Mouse (Mus musculus) embryonic facial prominence, embryonic 15.5 days (tissue): ENCODE data around the gene Ptpn7. TPM values are rescaled to one million over a fixed set of nuclear protein-coding genes. Genes with fewer than 3 reads are reported as not detected.

Experiments
- ATAC-seq: fragments of 200-750 bp; cut with Nextera tagmentation; 2 replicates; pipeline ENCODE4 v1.8.0; 2017; ENCODE audit warnings: low read depth, moderate TSS enrichment; ENCODE audit not compliant: insufficient number of reproducible peaks, low FRiP score, low TSS enrichment
- H3K27ac ChIP-seq: fragments of 300-500 bp; sonication (generic); replicated peaks from 2 replicates; pipeline ENCODE4 v1.5.1; 2015; ENCODE audit warnings: mild to moderate bottlenecking, inconsistent platforms
- H3K27me3 ChIP-seq: fragments of 300-500 bp; sonication (generic); 2 replicates; pipeline ENCODE4 v1.6.1; 2015; ENCODE audit warnings: inconsistent platforms
- H3K36me3 ChIP-seq: fragments of 300-500 bp; sonication (generic); 2 replicates; pipeline ENCODE4 v1.6.1; 2015; ENCODE audit warnings: mild to moderate bottlenecking, inconsistent platforms
- H3K4me1 ChIP-seq: fragments of 300-500 bp; sonication (generic); 2 replicates; pipeline ENCODE4 v1.6.1; 2015; ENCODE audit warnings: inconsistent platforms
- H3K4me2 ChIP-seq: fragments of 300-500 bp; sonication (generic); replicated peaks from 2 replicates; pipeline ENCODE4 v1.6.1; 2015; ENCODE audit warnings: mild to moderate bottlenecking, inconsistent platforms
- H3K4me3 ChIP-seq: fragments of 300-500 bp; sonication (generic); replicated peaks from 2 replicates; pipeline ENCODE4 v1.5.1; 2015; ENCODE audit warnings: mild to moderate bottlenecking, inconsistent platforms
- H3K9ac ChIP-seq: fragments of 300-500 bp; sonication (generic); 2 replicates; pipeline ENCODE4 v1.6.1; 2015; ENCODE audit warnings: inconsistent platforms
- H3K9me3 ChIP-seq: fragments of 300-500 bp; sonication (generic); replicated peaks from 2 replicates; pipeline ENCODE4 v1.6.1; 2016; ENCODE audit warnings: inconsistent platforms
- whole genome bisulfite sequencing: fragments of 180-500 bp; shearing (Covaris S2); methylation state at CpG from one replicate; pipeline ENCODE4 v1.1.7; 2015; 5-methylcytosine and 5-hydroxymethylcytosine counted together
- polyA plus RNA-seq: library from polyadenylated mRNA; unstranded; fragments of >200 nt; fragmentation: Nextera tagmentation; extraction: Ambion mirVana; gene quantifications from 2 replicates; pipeline ENCODE4 v1.2.1, GENCODE M21; 2015

The Ptpn7 gene
- polyA plus RNA-seq = 2.6 and 2.8 TPM in 2 replicates

DNA sequence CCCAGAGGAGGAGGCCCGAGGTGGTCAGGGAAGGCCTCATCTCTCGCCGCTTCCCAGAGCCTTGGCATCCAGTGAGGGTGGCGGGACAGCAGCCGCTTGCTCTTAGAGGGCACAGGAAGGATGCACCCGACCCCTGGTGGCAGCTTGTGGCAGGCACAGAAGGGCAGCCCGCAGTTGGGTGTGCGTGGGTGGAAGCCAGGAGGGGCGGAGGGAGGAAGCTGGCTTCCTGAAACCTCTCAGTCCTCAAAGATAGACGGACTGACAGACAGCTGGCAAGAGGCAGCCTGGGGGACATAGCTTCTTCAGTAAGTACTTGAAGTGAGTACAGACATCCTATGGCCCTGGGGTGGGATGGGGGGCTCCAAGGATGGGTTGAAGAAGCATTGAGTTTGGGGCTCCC is at the start of gene Ptpn7:
Ptpn7 (plus strand) TSS at position 228 of the 400 bp plus-strand sequence.
- no peak for ATAC-seq
- peaks cover 7% of the 10 kb centered on the region for H3K27me3 ChIP-seq

DNA sequence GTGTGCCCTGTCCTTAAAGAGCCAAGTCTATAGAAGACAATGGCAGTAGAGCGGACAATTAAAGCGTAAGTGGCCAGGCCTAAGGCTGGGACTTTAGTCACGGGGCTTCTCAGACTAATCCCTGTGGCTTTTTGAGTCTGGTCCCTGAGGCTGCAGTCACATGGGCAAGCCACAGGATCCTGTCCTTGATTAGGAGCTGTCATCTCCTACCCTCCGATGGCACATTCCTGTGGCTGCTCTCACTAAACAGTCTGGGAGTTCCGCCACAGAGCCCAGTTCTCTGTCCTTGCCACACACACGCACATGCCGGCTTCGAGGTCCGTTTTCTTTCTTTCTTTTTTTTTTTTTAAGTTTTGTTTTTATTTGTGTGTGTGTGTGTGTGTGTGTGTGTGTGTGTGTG is 49.0 kb upstream of the Ptpn7 start:
- H3K9me3 ChIP-seq = no peaks in the 10 kb centered on the region
- peak; percentile 75 for ATAC-seq
- no peak overlapping the region for H3K9ac ChIP-seq
- H3K4me3 ChIP-seq = no peak overlapping the region
- no peaks in the 10 kb centered on the region for H3K36me3 ChIP-seq
- no peak overlapping the region for H3K4me2 ChIP-seq
- no peak overlapping the region for H3K27ac ChIP-seq
- H3K4me1 ChIP-seq = peaks cover 25% of the 10 kb centered on the region
- 26% methylated on average over 9 of the region's 9 CpGs for WGBS
- peaks cover 36% of the 10 kb centered on the region for H3K27me3 ChIP-seq

More for the DNA sequence above, at the start of gene Ptpn7:
- H3K36me3 ChIP-seq = no peaks in the 10 kb centered on the region
- 41% methylated on average over 10 of the region's 10 CpGs for WGBS
- no peak within 1 kb of the TSS for H3K27ac ChIP-seq
- H3K9me3 ChIP-seq = no peaks in the 10 kb centered on the region
- no peak within 1 kb of the TSS for H3K4me3 ChIP-seq
- no peak within 1 kb of the TSS for H3K9ac ChIP-seq
- peaks cover 46% of the 10 kb centered on the region for H3K4me1 ChIP-seq
- H3K4me2 ChIP-seq = no peak within 1 kb of the TSS

- H3K27ac ChIP-seq = no peak overlapping the region
- H3K9ac ChIP-seq = no peak overlapping the region
- ATAC-seq = no peak
- 0 out of 2 replicates have a peak overlapping the region, but pooled peaks have one; percentile 6 for H3K4me3 ChIP-seq
- H3K36me3 ChIP-seq = no peaks in the 10 kb centered on the region
- peaks cover 27% of the 10 kb centered on the region for H3K4me1 ChIP-seq
- 16% methylated on average over 24 of the region's 28 CpGs for WGBS
- H3K4me2 ChIP-seq = peak overlapping the region; percentile 35
- H3K27me3 ChIP-seq = peaks cover 41% of the 10 kb centered on the region
- H3K9me3 ChIP-seq = no peaks in the 10 kb centered on the region
Observed at GRCm38 (mm10) chr1:135085296-135085871, 47.1 kb upstream of the Ptpn7 start.

DNA sequence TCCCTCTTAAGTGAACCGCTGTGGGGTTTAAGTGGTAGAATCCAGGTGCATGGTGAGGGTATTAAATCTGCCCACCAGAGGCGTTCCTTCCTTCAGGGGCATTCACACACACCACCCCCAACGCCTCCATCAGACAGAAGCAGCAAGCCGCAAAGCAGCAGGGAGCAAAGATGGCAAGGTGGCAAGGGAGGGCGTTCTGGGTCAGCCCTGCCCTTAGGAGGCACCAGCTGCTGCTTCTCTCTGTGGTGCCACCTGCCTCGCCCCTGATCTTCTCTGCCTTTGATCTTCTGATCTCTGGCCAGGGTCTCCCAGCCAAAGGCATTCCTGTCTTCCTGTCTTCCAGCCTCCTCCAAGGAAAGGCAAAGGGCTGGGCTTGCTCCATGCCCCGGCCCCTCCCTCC is 46.5 kb upstream of the Ptpn7 start:
- no peaks in the 10 kb centered on the region for H3K9me3 ChIP-seq
- WGBS = 37% methylated on average over 7 of the region's 7 CpGs
- H3K4me3 ChIP-seq = no peak overlapping the region

GRCm38 (mm10) chr1:135087414-135087813 is 45.1 kb upstream of the Ptpn7 start:
- peaks cover 35% of the 10 kb centered on the region for H3K27me3 ChIP-seq
- no peak overlapping the region for H3K4me2 ChIP-seq
- H3K27ac ChIP-seq = no peak overlapping the region
- H3K36me3 ChIP-seq = no peaks in the 10 kb centered on the region
- H3K4me1 ChIP-seq = peaks cover 27% of the 10 kb centered on the region
- no peak for ATAC-seq
- 78% methylated on average over 1 of the region's 1 CpGs for WGBS
- H3K4me3 ChIP-seq = no peak overlapping the region
- no peaks in the 10 kb centered on the region for H3K9me3 ChIP-seq
- H3K9ac ChIP-seq = no peak overlapping the region

More for the DNA sequence above, 46.5 kb upstream of the Ptpn7 start:
- peaks cover 41% of the 10 kb centered on the region for H3K27me3 ChIP-seq
- H3K9ac ChIP-seq = no peak overlapping the region
- no peak overlapping the region for H3K4me2 ChIP-seq
- ATAC-seq = no peak
- no peak overlapping the region for H3K27ac ChIP-seq
- peaks cover 27% of the 10 kb centered on the region for H3K4me1 ChIP-seq
- H3K36me3 ChIP-seq = no peaks in the 10 kb centered on the region

DNA sequence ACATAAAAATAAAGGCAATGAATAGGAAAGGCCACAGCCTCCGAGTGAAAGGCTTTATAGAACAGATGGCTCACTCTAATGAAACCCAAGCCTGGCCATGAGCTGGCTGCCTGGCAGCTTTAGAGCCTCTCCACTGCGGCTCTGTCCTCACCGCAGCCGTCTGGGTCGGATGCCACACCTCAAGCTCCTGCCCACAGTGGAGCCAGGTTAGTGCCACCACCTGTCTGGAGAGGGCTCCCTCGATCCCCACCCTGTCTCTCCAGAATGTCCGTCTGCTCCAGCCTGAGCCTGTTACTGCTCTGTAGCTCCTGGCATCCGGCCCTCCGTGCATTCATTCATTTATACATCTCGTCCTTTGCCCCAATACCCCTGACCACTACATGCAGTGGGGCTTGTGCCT is 42.9 kb upstream of the Ptpn7 start:
- Histone ChIP-seq H3K27ac (no peak overlapping the region), H3K4me1 (peaks cover 18% of the 10 kb centered on the region), H3K9me3 (no peaks in the 10 kb centered on the region), H3K36me3 (no peaks in the 10 kb centered on the region), H3K9ac (no peak overlapping the region), H3K4me2 (no peak overlapping the region), H3K27me3 (peaks cover 34% of the 10 kb centered on the region), H3K4me3 (no peak overlapping the region)
- 58% methylated on average over 10 of the region's 10 CpGs for WGBS
- ATAC-seq = 0 out of 2 replicates have a peak, but pooled peaks have one; percentile 37

- H3K4me2 ChIP-seq = no peak overlapping the region
- 73% methylated on average over 3 of the region's 3 CpGs for WGBS
- ATAC-seq = no peak
- no peaks in the 10 kb centered on the region for H3K36me3 ChIP-seq
- H3K27ac ChIP-seq = no peak overlapping the region
- H3K27me3 ChIP-seq = peaks cover 21% of the 10 kb centered on the region
- no peaks in the 10 kb centered on the region for H3K9me3 ChIP-seq
- no peak overlapping the region for H3K4me3 ChIP-seq
- no peak overlapping the region for H3K9ac ChIP-seq
- peaks cover 17% of the 10 kb centered on the region; the same call in 1 of the 2 replicates for H3K4me1 ChIP-seq
Observed at GRCm38 (mm10) chr1:135090914-135091313, 41.6 kb upstream of the Ptpn7 start.

- peaks cover 4% of the 10 kb centered on the region; the same call in 1 of the 2 replicates for H3K27me3 ChIP-seq
- no peak overlapping the region for H3K4me2 ChIP-seq
- ATAC-seq = no peak
- no peak overlapping the region for H3K4me3 ChIP-seq
- no peaks in the 10 kb centered on the region for H3K9me3 ChIP-seq
- 73% methylated on average over 7 of the region's 7 CpGs for WGBS
- H3K9ac ChIP-seq = no peak overlapping the region
- no peak overlapping the region for H3K27ac ChIP-seq
- peaks cover 41% of the 10 kb centered on the region for H3K4me1 ChIP-seq
- H3K36me3 ChIP-seq = no peaks in the 10 kb centered on the region
Observed at GRCm38 (mm10) chr1:135094723-135095122, 37.8 kb upstream of the Ptpn7 start.

- Histone ChIP-seq H3K4me2 (no peak overlapping the region), H3K4me3 (no peak overlapping the region), H3K4me1 (peaks cover 39% of the 10 kb centered on the region), H3K36me3 (no peaks in the 10 kb centered on the region), H3K9ac (no peak overlapping the region), H3K9me3 (no peaks in the 10 kb centered on the region), H3K27me3 (no peaks in the 10 kb centered on the region; the same call in 1 of the 2 replicates), H3K27ac (no peak overlapping the region)
- WGBS = 47% methylated on average over 7 of the region's 7 CpGs
- ATAC-seq = no peak
Observed at GRCm38 (mm10) chr1:135095189-135095588, 37.3 kb upstream of the Ptpn7 start.

GRCm38 (mm10) chr1:135096312-135096711 is 36.2 kb upstream of the Ptpn7 start:
- no peak overlapping the region for H3K9ac ChIP-seq
- 51% methylated on average over 11 of the region's 11 CpGs for WGBS
- H3K4me2 ChIP-seq = no peak overlapping the region
- no peak overlapping the region for H3K4me3 ChIP-seq
- H3K36me3 ChIP-seq = no peaks in the 10 kb centered on the region
- H3K27me3 ChIP-seq = no peaks in the 10 kb centered on the region; the same call in 1 of the 2 replicates
- H3K4me1 ChIP-seq = peaks cover 48% of the 10 kb centered on the region
- H3K27ac ChIP-seq = no peak overlapping the region
- H3K9me3 ChIP-seq = no peaks in the 10 kb centered on the region
- no peak for ATAC-seq

GRCm38 (mm10) chr1:135097441-135097840 is 35.1 kb upstream of the Ptpn7 start:
- H3K9ac ChIP-seq = no peak overlapping the region
- peaks cover 52% of the 10 kb centered on the region for H3K4me1 ChIP-seq
- no peak overlapping the region for H3K27ac ChIP-seq
- no peaks in the 10 kb centered on the region for H3K36me3 ChIP-seq
- no peak for ATAC-seq
- no peaks in the 10 kb centered on the region; the same call in 1 of the 2 replicates for H3K27me3 ChIP-seq
- H3K4me3 ChIP-seq = no peak overlapping the region
- H3K4me2 ChIP-seq = no peak overlapping the region
- H3K9me3 ChIP-seq = no peaks in the 10 kb centered on the region
- 88% methylated on average over 6 of the region's 6 CpGs for WGBS

- no peaks in the 10 kb centered on the region for H3K9me3 ChIP-seq
- H3K4me2 ChIP-seq = no peak overlapping the region
- no peak overlapping the region for H3K27ac ChIP-seq
- no peaks in the 10 kb centered on the region for H3K36me3 ChIP-seq
- peaks cover 53% of the 10 kb centered on the region for H3K4me1 ChIP-seq
- WGBS = 67% methylated on average over 7 of the region's 7 CpGs
- no peak overlapping the region for H3K4me3 ChIP-seq
- ATAC-seq = no peak
- H3K27me3 ChIP-seq = peaks cover under 1% of the 10 kb centered on the region
- no peak overlapping the region for H3K9ac ChIP-seq
Observed at GRCm38 (mm10) chr1:135098441-135098840, 34.1 kb upstream of the Ptpn7 start.
